Mouse (Mus musculus) stomach, embryonic 14.5 days (tissue): ENCODE measurements at regions not wholly inside any gene's neighbourhood (a gene's known extent, or its start where the extent isn't known, plus 50 kb on each side); places are given as distances from the start of the nearest gene placed in this dataset.
"Not testable (repeated sequence)": the region's sequence is repeated elsewhere in the genome, so short reads cannot be mapped to it uniquely, and the experiment has no call there.

ENCODE experiments used
- ATAC-seq: fragments of 200-750 bp; cut with Nextera tagmentation; 2 replicates; pipeline ENCODE4 v1.8.0; 2017; ENCODE audit warnings: low read depth, moderate TSS enrichment; ENCODE audit not compliant: insufficient number of reproducible peaks, insufficient read depth, low FRiP score
- H3K27ac ChIP-seq: fragments of 300-500 bp; sonication (generic); 2 replicates; pipeline ENCODE4 v1.5.1; 2014; ENCODE audit warnings: mild to moderate bottlenecking, low read length, moderate library complexity, mixed read lengths
- H3K27me3 ChIP-seq: fragments of 300-500 bp; sonication (generic); 2 replicates; pipeline ENCODE4 v1.6.1; 2014; ENCODE audit warnings: low read length, control low read depth, mixed read lengths; ENCODE audit not compliant: control insufficient read depth, insufficient read depth
- H3K36me3 ChIP-seq: fragments of 300-500 bp; sonication (generic); 2 replicates; pipeline ENCODE4 v1.6.1; 2014; ENCODE audit warnings: mild to moderate bottlenecking, control low read depth, low read length, moderate library complexity, mixed read lengths; ENCODE audit not compliant: control insufficient read depth, insufficient read depth
- H3K4me1 ChIP-seq: fragments of 300-500 bp; sonication (generic); 2 replicates; pipeline ENCODE4 v1.6.1; 2014; ENCODE audit warnings: low read length, control low read depth, mixed read lengths; ENCODE audit not compliant: control insufficient read depth, insufficient read depth
- H3K4me2 ChIP-seq: fragments of 300-500 bp; sonication (generic); replicated peaks from 2 replicates; pipeline ENCODE4 v1.6.1; 2014; ENCODE audit warnings: low read depth, low read length, control low read depth
- H3K4me3 ChIP-seq: fragments of 300-500 bp; sonication (generic); 2 replicates; pipeline ENCODE4 v1.5.1; 2014; ENCODE audit warnings: low read depth, low read length, control low read depth
- H3K9ac ChIP-seq: fragments of 300-500 bp; sonication (generic); replicated peaks from 2 replicates; pipeline ENCODE4 v1.6.1; 2014; ENCODE audit warnings: low read depth, mild to moderate bottlenecking, control low read depth, low read length, moderate library complexity, mixed read lengths
- H3K9me3 ChIP-seq: fragments of 300-500 bp; sonication (generic); 2 replicates; pipeline ENCODE4 v1.6.1; 2016; ENCODE audit warnings: low read depth, low read length, control low read depth; ENCODE audit not compliant: control insufficient read depth
- WGBS: fragments of 180-500 bp; shearing (Covaris S2); extraction: QIAGEN DNeasy Blood & Tissue Kit; methylation state at CpG from one replicate; pipeline ENCODE4 v1.1.7; 2014; 5-methylcytosine and 5-hydroxymethylcytosine counted together

DNA sequence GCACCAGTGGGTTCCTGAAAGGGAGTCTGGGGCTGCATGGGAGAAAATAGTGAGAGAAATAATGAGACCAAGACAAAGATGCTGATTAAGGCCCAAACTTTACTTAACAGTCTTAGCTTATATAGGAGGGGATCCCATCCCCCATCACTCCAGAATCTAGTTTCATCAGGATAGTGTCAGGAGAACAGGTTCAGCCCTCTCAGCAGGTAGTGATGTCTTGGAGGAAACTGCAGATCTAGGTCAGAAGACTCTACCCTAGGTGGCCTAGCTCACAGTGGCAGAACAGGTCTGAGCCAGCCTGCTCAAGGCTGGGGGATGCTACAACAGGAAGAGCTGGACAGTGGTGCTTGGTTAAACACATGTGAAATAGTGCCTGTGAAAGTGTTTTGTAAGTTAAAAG lies 204.6 kb upstream of the Ngly1 start:
- H3K9me3 ChIP-seq: no peaks in the 10 kb centered on the region
- no peak for ATAC-seq

DNA sequence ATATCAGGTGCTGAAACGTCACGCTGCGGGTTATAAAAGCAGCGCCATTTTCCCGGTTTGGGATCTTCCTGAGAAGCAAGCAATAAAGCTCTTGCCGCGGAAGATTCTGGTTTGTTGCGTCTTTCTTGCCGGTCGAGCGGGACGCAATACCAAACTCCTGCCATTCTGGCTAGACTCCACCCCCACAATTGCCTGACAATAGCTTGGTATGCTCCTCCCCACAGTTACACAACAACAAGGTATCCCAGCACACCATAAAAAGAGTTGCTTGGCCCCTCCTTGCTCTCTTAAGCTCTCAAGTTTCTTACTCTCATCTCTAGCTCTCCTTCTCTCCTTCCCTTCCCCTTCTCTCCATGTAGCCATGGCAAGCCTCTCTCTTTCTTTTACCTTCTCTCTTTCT lies 176.5 kb upstream of the Ngly1 start:
- not testable (repeated sequence) for H3K9ac ChIP-seq, H3K4me1 ChIP-seq, ATAC-seq, H3K27me3 ChIP-seq, H3K4me3 ChIP-seq, H3K36me3 ChIP-seq, H3K4me2 ChIP-seq, H3K9me3 ChIP-seq, H3K27ac ChIP-seq
- WGBS: 98% methylated on average over 5 of the region's 12 CpGs

More for the DNA sequence above, 204.6 kb upstream of the Ngly1 start:
- no peak overlapping the region for H3K27ac ChIP-seq
- H3K4me1 ChIP-seq: no peaks in the 10 kb centered on the region
- H3K36me3 ChIP-seq: no peaks in the 10 kb centered on the region
- no peak overlapping the region for H3K4me2 ChIP-seq
- H3K9ac ChIP-seq: no peak overlapping the region
- H3K27me3 ChIP-seq: no peaks in the 10 kb centered on the region
- H3K4me3 ChIP-seq: no peak overlapping the region

DNA sequence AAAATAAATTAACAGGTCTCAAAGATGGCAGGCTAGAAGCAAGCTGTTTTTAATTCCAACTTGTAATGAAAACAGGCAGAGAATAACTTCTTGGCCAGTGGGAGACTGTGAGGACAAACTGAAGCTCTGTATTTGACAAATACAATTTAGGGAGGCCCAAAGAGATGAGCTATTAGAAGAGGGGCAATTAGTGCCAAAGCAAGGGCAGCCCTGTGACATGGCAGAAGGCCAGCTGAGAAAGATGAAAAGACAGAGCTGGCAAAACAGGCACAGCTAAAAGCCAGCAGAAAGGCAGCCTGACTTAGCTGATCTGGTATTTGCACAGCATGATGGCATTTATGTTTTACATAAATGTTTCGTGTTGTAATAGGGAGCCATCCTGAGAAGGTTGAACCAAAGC lies 175.0 kb upstream of the Ngly1 start:
- H3K4me2 ChIP-seq: no peak overlapping the region
- WGBS: 73% methylated on average over 1 of the region's 1 CpGs
- no peak overlapping the region for H3K27ac ChIP-seq
- no peak overlapping the region for H3K9ac ChIP-seq
- H3K36me3 ChIP-seq: no peaks in the 10 kb centered on the region
- ATAC-seq: no peak
- no peaks in the 10 kb centered on the region for H3K27me3 ChIP-seq
- H3K4me3 ChIP-seq: no peak overlapping the region
- no peaks in the 10 kb centered on the region for H3K9me3 ChIP-seq
- no peaks in the 10 kb centered on the region for H3K4me1 ChIP-seq

DNA sequence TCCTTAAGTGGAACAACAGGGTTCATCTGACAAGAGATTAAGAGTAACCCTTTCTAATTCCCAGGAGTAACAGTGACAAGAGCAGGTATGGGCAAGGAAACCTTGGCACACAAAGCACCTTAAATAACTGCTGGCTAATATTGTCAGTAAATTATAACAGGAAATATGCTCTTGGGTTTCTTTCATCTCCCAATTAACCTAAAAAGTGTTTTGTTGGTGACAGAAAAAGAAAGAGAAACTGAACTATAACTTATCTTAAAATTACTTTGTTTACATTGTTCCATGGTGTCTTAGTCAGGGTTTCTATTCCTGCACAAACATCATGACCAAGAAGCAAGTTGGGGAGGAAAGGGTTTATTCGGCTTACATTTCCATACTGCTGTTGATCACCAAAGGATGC lies 170.0 kb upstream of the Ngly1 start:
- H3K4me3 ChIP-seq: no peak overlapping the region
- H3K9me3 ChIP-seq: no peaks in the 10 kb centered on the region
- H3K27me3 ChIP-seq: no peaks in the 10 kb centered on the region
- no peak for ATAC-seq
- H3K9ac ChIP-seq: no peak overlapping the region
- no peaks in the 10 kb centered on the region for H3K4me1 ChIP-seq
- no peaks in the 10 kb centered on the region for H3K36me3 ChIP-seq
- 86% methylated on average over 1 of the region's 1 CpGs for WGBS
- H3K27ac ChIP-seq: no peak overlapping the region
- H3K4me2 ChIP-seq: no peak overlapping the region

DNA sequence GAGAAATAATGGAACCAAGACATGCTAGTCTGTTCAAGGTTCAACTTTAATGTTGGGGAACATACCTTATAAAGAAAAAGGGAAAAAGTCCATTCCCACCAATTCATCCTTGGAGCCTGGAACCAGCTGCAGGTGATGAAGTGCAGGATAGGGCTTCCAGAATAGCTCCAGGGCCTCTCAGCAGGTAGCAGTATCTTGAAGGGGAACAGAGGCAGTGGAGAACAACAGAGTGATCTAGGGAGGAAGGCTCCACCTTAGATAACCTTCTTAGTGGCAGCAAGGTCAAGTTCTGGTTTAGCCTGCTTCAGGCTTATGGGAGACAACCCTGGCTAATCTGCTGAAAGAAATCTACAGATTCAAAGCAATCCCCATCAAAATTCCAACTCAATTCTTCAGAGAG lies 161.8 kb upstream of the Ngly1 start:
- not testable (repeated sequence) for H3K4me3 ChIP-seq, H3K9me3 ChIP-seq, H3K27ac ChIP-seq, H3K36me3 ChIP-seq, H3K4me2 ChIP-seq, ATAC-seq, H3K9ac ChIP-seq, H3K27me3 ChIP-seq, H3K4me1 ChIP-seq

DNA sequence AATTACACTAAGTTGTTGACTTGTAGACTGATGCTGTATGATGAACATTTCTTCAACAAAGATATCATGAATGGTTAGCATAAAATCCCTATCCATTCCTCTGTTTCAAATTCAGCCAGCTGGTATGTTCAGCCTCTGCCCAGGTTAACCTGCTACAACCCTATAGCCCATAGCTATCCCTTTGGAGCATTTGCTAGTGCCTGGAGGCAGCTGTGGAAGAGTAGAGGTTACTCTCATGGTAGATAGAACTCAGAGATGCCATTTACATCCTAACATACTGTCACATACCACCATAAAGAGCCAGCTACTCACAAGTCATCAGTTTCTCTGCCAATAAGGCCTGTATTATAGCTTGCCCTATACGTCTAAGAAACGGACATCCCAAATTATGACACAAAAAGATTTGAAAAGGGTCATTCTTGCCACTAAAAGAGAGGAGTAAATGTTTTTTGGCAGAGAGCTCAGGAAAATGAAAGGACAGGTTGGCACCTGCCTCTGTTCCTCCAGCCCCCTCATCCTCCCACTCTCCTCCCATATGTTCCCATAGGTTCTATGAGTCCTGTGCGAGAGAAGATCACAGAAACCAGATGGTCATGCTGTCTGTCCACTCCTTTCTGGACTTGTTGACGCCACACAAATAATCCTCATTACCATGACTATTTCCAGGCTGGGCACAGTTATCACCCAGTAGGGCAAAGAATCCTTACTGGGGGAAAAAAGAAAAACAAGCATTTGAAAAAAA lies 156.5 kb upstream of the Ngly1 start:
- H3K36me3 ChIP-seq: no peaks in the 10 kb centered on the region
- no peak overlapping the region for H3K9ac ChIP-seq
- H3K4me2 ChIP-seq: no peak overlapping the region
- no peak for ATAC-seq
- no peak overlapping the region for H3K4me3 ChIP-seq
- no peak overlapping the region for H3K27ac ChIP-seq
- no peaks in the 10 kb centered on the region for H3K27me3 ChIP-seq
- 89% methylated on average over 4 of the region's 4 CpGs for WGBS
- H3K9me3 ChIP-seq: no peaks in the 10 kb centered on the region
- no peaks in the 10 kb centered on the region for H3K4me1 ChIP-seq

DNA sequence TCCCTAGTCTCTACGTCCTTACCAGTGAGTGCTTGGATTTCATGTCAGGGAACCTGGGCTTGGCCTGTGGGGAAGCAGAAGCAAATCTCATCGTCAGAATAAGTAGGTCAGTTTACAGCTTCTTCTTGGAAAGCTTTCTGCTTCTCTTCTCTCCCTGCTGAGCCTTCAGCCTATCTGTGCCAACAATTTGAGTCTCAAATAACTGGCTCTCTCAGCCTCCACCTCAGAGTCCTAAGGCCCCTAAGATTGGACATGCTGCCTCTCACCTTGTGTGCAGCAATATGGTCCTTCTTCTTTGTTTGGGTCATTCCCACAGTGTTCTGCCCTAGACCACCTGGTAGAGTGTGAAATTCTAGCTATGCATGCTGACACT lies 156.0 kb upstream of the Ngly1 start:
- H3K4me2 ChIP-seq: no peak overlapping the region
- H3K27me3 ChIP-seq: no peaks in the 10 kb centered on the region
- H3K36me3 ChIP-seq: no peaks in the 10 kb centered on the region
- H3K27ac ChIP-seq: no peak overlapping the region
- H3K9me3 ChIP-seq: no peaks in the 10 kb centered on the region
- no peak overlapping the region for H3K4me3 ChIP-seq
- ATAC-seq: no peak
- H3K9ac ChIP-seq: no peak overlapping the region
- H3K4me1 ChIP-seq: no peaks in the 10 kb centered on the region
- 61% methylated on average over 2 of the region's 2 CpGs for WGBS

DNA sequence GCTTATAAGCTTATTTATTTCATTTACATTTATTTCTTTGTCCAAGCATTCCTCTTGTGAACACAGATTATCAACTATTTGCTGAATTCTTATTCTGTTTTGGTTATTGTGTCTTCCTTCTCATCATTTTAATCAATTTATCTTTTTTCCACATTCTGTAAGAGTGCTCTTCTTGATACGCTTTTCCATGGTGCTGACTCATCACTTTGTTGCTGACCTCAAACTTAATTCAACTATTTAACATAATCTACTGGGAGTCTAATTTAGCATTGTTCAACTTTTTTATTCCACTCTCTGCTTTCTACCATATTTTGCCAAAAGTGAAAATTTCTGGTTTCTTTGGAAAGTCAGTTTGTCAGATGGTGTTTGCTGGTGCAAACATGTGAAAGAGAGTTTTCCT lies 139.7 kb upstream of the Ngly1 start:
- WGBS: 86% methylated on average over 1 of the region's 1 CpGs
- Histone ChIP-seq H3K4me3 (no peak overlapping the region), H3K9ac (no peak overlapping the region), H3K27me3 (no peaks in the 10 kb centered on the region), H3K4me1 (no peaks in the 10 kb centered on the region), H3K4me2 (no peak overlapping the region), H3K36me3 (no peaks in the 10 kb centered on the region), H3K9me3 (no peaks in the 10 kb centered on the region), H3K27ac (no peak overlapping the region)
- ATAC-seq: no peak

DNA sequence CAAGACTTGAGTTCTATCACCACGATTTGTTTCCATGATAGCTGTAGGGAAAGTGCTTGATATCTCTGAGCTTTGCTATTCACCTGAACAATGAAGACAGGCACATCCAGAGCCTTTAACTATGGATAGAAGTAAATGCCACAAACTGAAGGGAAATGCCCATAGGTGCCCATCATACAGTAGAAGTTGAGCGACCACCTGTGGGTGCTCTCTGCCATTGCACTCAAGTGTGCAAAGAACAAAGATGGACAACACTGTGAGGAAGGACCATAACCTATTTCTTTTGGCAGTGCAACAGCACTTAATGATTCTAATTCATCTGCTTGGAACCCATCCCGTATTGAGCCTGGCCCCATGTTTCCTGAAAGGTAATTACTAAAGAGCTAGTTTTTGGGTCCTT lies 116.4 kb upstream of the Ngly1 start:
- H3K4me3 ChIP-seq: no peak overlapping the region
- WGBS: 87% methylated on average over 3 of the region's 3 CpGs
- H3K9me3 ChIP-seq: no peaks in the 10 kb centered on the region
- ATAC-seq: no peak
- no peaks in the 10 kb centered on the region for H3K4me1 ChIP-seq
- H3K27me3 ChIP-seq: no peaks in the 10 kb centered on the region
- H3K27ac ChIP-seq: no peak overlapping the region
- no peak overlapping the region for H3K4me2 ChIP-seq
- H3K36me3 ChIP-seq: no peaks in the 10 kb centered on the region
- H3K9ac ChIP-seq: no peak overlapping the region
